ENCODE assay signal across 8 mouse cellular contexts in genomic region chr11:48822768-48823512, GRCm38 (mm10). TPM values are rescaled to one million over a fixed set of nuclear protein-coding genes. Genes with fewer than 3 reads are reported as not detected.
A peak's percentile ranks its signal among the peaks of the same experiment; 100 is the strongest.
DNase-seq lines count a peak whose midpoint lies in the region; ATAC-seq and TF ChIP-seq lines count a peak whose summit lies in the region.

No protein-coding gene starts in this region.

- WGBS in kidney, embryonic 14.5 days: 38% methylated on average over 14 of the region's 14 CpGs
- 31% methylated on average over 14 of the region's 14 CpGs for WGBS in hindbrain, postnatal 0 days
- 31% methylated on average over 14 of the region's 14 CpGs for WGBS in midbrain, embryonic 16.5 days

- no peak for DNase-seq in kidney, postnatal 10 days
- no peak for DNase-seq in hindbrain, postnatal 0 days (ENCODE audit: low spot score)
- DNase-seq in cerebellum, postnatal 14 days: no peak
- DNase-seq in right cerebral cortex, adult 18-20 months: no peak
- no peak for DNase-seq in embryo, embryonic 10.5 days (ENCODE audit: low spot score)

- no peak overlapping the region for H3K9ac ChIP-seq in kidney, embryonic 14.5 days (ENCODE audit: low read depth, low read length)
- H3K9ac ChIP-seq in hindbrain, postnatal 0 days (replicated peaks; ENCODE audit: low read length): no peak overlapping the region
- no peak overlapping the region for H3K9ac ChIP-seq in midbrain, embryonic 16.5 days (ENCODE audit: low read depth, low read length)

- peaks cover 5% of the 10 kb centered on the region; the same call in 1 of the 2 replicates for H3K27me3 ChIP-seq in kidney, embryonic 14.5 days (ENCODE audit: control insufficient read depth, insufficient read depth, low read length)
- H3K27me3 ChIP-seq in hindbrain, postnatal 0 days (ENCODE audit: insufficient read depth, low read length): no peaks in the 10 kb centered on the region
- H3K27me3 ChIP-seq in midbrain, embryonic 16.5 days (ENCODE audit: control insufficient read depth, insufficient read depth, low read depth, low read length): peaks cover 7% of the 10 kb centered on the region

- peak overlapping the region; percentile 47 for H3K4me3 ChIP-seq in kidney, embryonic 14.5 days (ENCODE audit: low read length)
- H3K4me3 ChIP-seq in brown adipose tissue, adult 24 weeks (ENCODE audit: insufficient read depth, low read depth, low read length): peak overlapping the region; percentile 37
- H3K4me3 ChIP-seq in hindbrain, postnatal 0 days (ENCODE audit: low read length): peak overlapping the region; percentile 42
- H3K4me3 ChIP-seq in midbrain, embryonic 16.5 days (ENCODE audit: low read depth, low read length): peak overlapping the region; percentile 29

- no peak for TF ChIP-seq CTCF in hindbrain, postnatal 0 days (IDR thresholded peaks at IDR 0.05; ENCODE audit: low read depth)

- H3K36me3 ChIP-seq in kidney, embryonic 14.5 days (ENCODE audit: control insufficient read depth, insufficient read depth, low read length): no peaks in the 10 kb centered on the region
- H3K36me3 ChIP-seq in hindbrain, postnatal 0 days (ENCODE audit: insufficient read depth, low read length): no peaks in the 10 kb centered on the region
- H3K36me3 ChIP-seq in midbrain, embryonic 16.5 days (ENCODE audit: control insufficient read depth, insufficient read depth, low read length): no peaks in the 10 kb centered on the region

- no peak for ATAC-seq in kidney, embryonic 14.5 days (ENCODE audit: low FRiP score, low TSS enrichment)
- no peak for ATAC-seq in hindbrain, postnatal 0 days
- ATAC-seq in midbrain, embryonic 16.5 days: no peak

- peak overlapping the region; percentile 72 for H3K4me2 ChIP-seq in kidney, embryonic 14.5 days (replicated peaks; ENCODE audit: low read depth, low read length)
- H3K4me2 ChIP-seq in hindbrain, postnatal 0 days (ENCODE audit: low read depth, low read length): peak overlapping the region; percentile 73
- H3K4me2 ChIP-seq in midbrain, embryonic 16.5 days (ENCODE audit: low read length): peak overlapping the region; percentile 53

- no peaks in the 10 kb centered on the region for H3K9me3 ChIP-seq in kidney, embryonic 14.5 days (ENCODE audit: control insufficient read depth, low read length)
- no peaks in the 10 kb centered on the region for H3K9me3 ChIP-seq in hindbrain, postnatal 0 days (ENCODE audit: low read length)
- H3K9me3 ChIP-seq in midbrain, embryonic 16.5 days (replicated peaks; ENCODE audit: control insufficient read depth, low read length, poor library complexity, severe bottlenecking): no peaks in the 10 kb centered on the region

- 0 out of 2 replicates have a peak, but pooled peaks cover 2% of the 10 kb centered on the region for H3K4me1 ChIP-seq in kidney, embryonic 14.5 days (ENCODE audit: control insufficient read depth, insufficient read depth, low read length)
- H3K4me1 ChIP-seq in brown adipose tissue, adult 24 weeks (ENCODE audit: control insufficient read depth, insufficient read depth, insufficient read length, low read length): peaks cover 8% of the 10 kb centered on the region
- peaks cover 6% of the 10 kb centered on the region; the same call in 1 of the 2 replicates for H3K4me1 ChIP-seq in hindbrain, postnatal 0 days (ENCODE audit: insufficient read depth, low read length)
- H3K4me1 ChIP-seq in midbrain, embryonic 16.5 days (ENCODE audit: control insufficient read depth, insufficient read depth, low read length): peaks cover 14% of the 10 kb centered on the region

- no peak overlapping the region for H3K27ac ChIP-seq in kidney, embryonic 14.5 days (ENCODE audit: low read depth, low read length)
- no peak overlapping the region for H3K27ac ChIP-seq in brown adipose tissue, adult 24 weeks (replicated peaks; ENCODE audit: low read depth, low read length)
- H3K27ac ChIP-seq in hindbrain, postnatal 0 days: no peak overlapping the region
- no peak overlapping the region for H3K27ac ChIP-seq in midbrain, embryonic 16.5 days (ENCODE audit: low read length)

RNA-seq across cellular contexts. Expression of gene Trim7, which starts 3.0 kb away (rescaled TPM):
- polyA plus RNA-seq in kidney, embryonic 14.5 days (2014; fragmentation: Nextera tagmentation; extraction: Ambion mirVana): 1.3 and 2.9 TPM in 2 replicates
- 1.4 and 1.5 TPM in 2 replicates for polyA plus RNA-seq in brown adipose tissue, adult 24 weeks (2012; ENCODE audit: insufficient read depth, insufficient read length, missing spikeins)
- total RNA-seq in hindbrain, postnatal 0 days (2014; rRNA removed): 4.0 and 7.7 TPM in 2 replicates
- 3.7 TPM in 2 replicates for polyA plus RNA-seq in hindbrain, postnatal 0 days (2015; fragmentation: Nextera tagmentation; extraction: Ambion mirVana)
- polyA plus RNA-seq in midbrain, embryonic 16.5 days (2015; fragmentation: Nextera tagmentation; extraction: Ambion mirVana): 1.8 and 3.6 TPM in 2 replicates

RNA-seq across cellular contexts. Expression of gene Gm12184, which starts 3.5 kb away (rescaled TPM):
- 5.6 and 7.6 TPM in 2 replicates for polyA plus RNA-seq in kidney, embryonic 14.5 days (2014; fragmentation: Nextera tagmentation; extraction: Ambion mirVana)
- 14.6 and 26.0 TPM in 2 replicates for polyA plus RNA-seq in brown adipose tissue, adult 24 weeks (2012; ENCODE audit: insufficient read depth, insufficient read length, missing spikeins)
- total RNA-seq in hindbrain, postnatal 0 days (2014; rRNA removed): 20.1 and 26.4 TPM in 2 replicates
- polyA plus RNA-seq in hindbrain, postnatal 0 days (2015; fragmentation: Nextera tagmentation; extraction: Ambion mirVana): 5.7 and 6.0 TPM in 2 replicates
- polyA plus RNA-seq in midbrain, embryonic 16.5 days (2015; fragmentation: Nextera tagmentation; extraction: Ambion mirVana): 1.3 and 1.8 TPM in 2 replicates

RNA-seq across cellular contexts. Expression of gene Trim41, which starts 5.8 kb away (rescaled TPM):
- 5.8 and 6.1 TPM in 2 replicates for polyA plus RNA-seq in kidney, embryonic 14.5 days (2014; fragmentation: Nextera tagmentation; extraction: Ambion mirVana)
- polyA plus RNA-seq in brown adipose tissue, adult 24 weeks (2012; ENCODE audit: insufficient read depth, insufficient read length, missing spikeins): 14.0 and 15.5 TPM in 2 replicates
- 42.1 and 43.3 TPM in 2 replicates for total RNA-seq in hindbrain, postnatal 0 days (2014; rRNA removed)
- polyA plus RNA-seq in hindbrain, postnatal 0 days (2015; fragmentation: Nextera tagmentation; extraction: Ambion mirVana): 5.5 and 7.1 TPM in 2 replicates
- 6.7 and 6.9 TPM in 2 replicates for polyA plus RNA-seq in midbrain, embryonic 16.5 days (2015; fragmentation: Nextera tagmentation; extraction: Ambion mirVana)

RNA-seq across cellular contexts. Expression of gene Rack1, which starts 22.8 kb away (rescaled TPM):
- 994 and 1,198 TPM in 2 replicates for polyA plus RNA-seq in kidney, embryonic 14.5 days (2014; fragmentation: Nextera tagmentation; extraction: Ambion mirVana)
- polyA plus RNA-seq in brown adipose tissue, adult 24 weeks (2012; ENCODE audit: insufficient read depth, insufficient read length, missing spikeins): 405 and 526 TPM in 2 replicates
- 897 and 958 TPM in 2 replicates for total RNA-seq in hindbrain, postnatal 0 days (2014; rRNA removed)
- 324 and 342 TPM in 2 replicates for polyA plus RNA-seq in hindbrain, postnatal 0 days (2015; fragmentation: Nextera tagmentation; extraction: Ambion mirVana)
- polyA plus RNA-seq in midbrain, embryonic 16.5 days (2015; fragmentation: Nextera tagmentation; extraction: Ambion mirVana): 347 and 351 TPM in 2 replicates

RNA-seq across cellular contexts. Expression of gene Irgm1, which starts 48.5 kb away (rescaled TPM):
- polyA plus RNA-seq in kidney, embryonic 14.5 days (2014; fragmentation: Nextera tagmentation; extraction: Ambion mirVana): 11.7 and 13.2 TPM in 2 replicates
- 9.2 and 11.6 TPM in 2 replicates for polyA plus RNA-seq in brown adipose tissue, adult 24 weeks (2012; ENCODE audit: insufficient read depth, insufficient read length, missing spikeins)
- total RNA-seq in hindbrain, postnatal 0 days (2014; rRNA removed): 5.8 and 6.0 TPM in 2 replicates
- polyA plus RNA-seq in hindbrain, postnatal 0 days (2015; fragmentation: Nextera tagmentation; extraction: Ambion mirVana): 6.3 and 8.2 TPM in 2 replicates
- 2.0 and 2.8 TPM in 2 replicates for polyA plus RNA-seq in midbrain, embryonic 16.5 days (2015; fragmentation: Nextera tagmentation; extraction: Ambion mirVana)
